ENCODE assay signal across 8 mouse cellular contexts in genomic region chrX:140456279-140456731, GRCm38 (mm10). TPM values are rescaled to one million over a fixed set of nuclear protein-coding genes. Genes with fewer than 3 reads are reported as not detected.
A peak's percentile ranks its signal among the peaks of the same experiment; 100 is the strongest.
DNase-seq lines count a peak whose midpoint lies in the region; ATAC-seq lines count a peak whose summit lies in the region.

Gene Prps1, plus strand, starts transcription at chrX:140456613.

- ATAC-seq in inflammation-experienced regulatory T-cells, adult 6 months = peak; percentile 94
- ATAC-seq in megakaryocyte-erythroid progenitor cell, adult 5-6 weeks (replicated peaks; ENCODE audit: low FRiP score, low TSS enrichment, poor library complexity, severe bottlenecking) = peak; percentile 95

- DNase-seq in adipocyte (ENCODE audit: low spot score) = peak; percentile 93
- DNase-seq in embryo, embryonic 10 days (ENCODE audit: low spot score) = peak; percentile 85
- DNase-seq in gastrocnemius, postnatal 14 days = peak; percentile 78
- peak; percentile 78 to 86 for DNase-seq in left cerebral cortex, postnatal 10 days (ENCODE audit: extremely low spot score in 1 of 2, low spot score in 2 of 2)
- peak; percentile 83 for DNase-seq in right cerebral cortex, postnatal 25 days
- DNase-seq in urinary bladder, postnatal 4 days (ENCODE audit: low spot score in 2 of 2) = peak; percentile 81 to 85

- intact Hi-C loops in gastrocnemius, postnatal 14 days (cut with DNase I; ENCODE audit: low total_unique reads) = no loop called here
- intact Hi-C loops in left cerebral cortex, postnatal 10 days (cut with DNase I) = no loop called here

RNA-seq across cellular contexts. Expression of gene Prps1, which starts in this region (rescaled TPM):
- total RNA-seq in gastrocnemius, postnatal 14 days (2021) = 10 to 100 TPM; 18.9 to 22.5 TPM
- polyA plus RNA-seq in inflammation-experienced regulatory T-cells, adult 6 months (2017; shearing (Covaris generic)) = 10 to 100 TPM; 41.7 to 51.8 (median 41.8) TPM
- total RNA-seq in left cerebral cortex, postnatal 10 days (2021) = 10 to 100 TPM; 71.1 to 76.4 TPM
- total RNA-seq in megakaryocyte-erythroid progenitor cell, adult 5-6 weeks (2014; fragmentation: Nextera tagmentation) = 86.5 and 96.9 TPM in 2 replicates
- 98.2 and 101 TPM in 2 replicates for total RNA-seq in megakaryocyte-erythroid progenitor cell, adult 5-6 weeks (2017)

Comparison
In these comparisons a context has a peak if more than half of its experiments do, and no peak if none do; other contexts are left out.
1. Peak in every context shown above with its lines: DNase-seq and ATAC-seq.